Mouse (Mus musculus) embryonic facial prominence, embryonic 15.5 days (tissue): ENCODE results near the gene Adcy6. TPM values are rescaled to one million over a fixed set of nuclear protein-coding genes. Genes with fewer than 3 reads are reported as not detected.
A peak's percentile ranks its signal among the peaks of the same experiment; 100 is the strongest.

Experiments
- ATAC-seq: fragments of 200-750 bp; cut with Nextera tagmentation; 2 replicates; pipeline ENCODE4 v1.8.0; 2017; ENCODE audit warnings: low read depth, moderate TSS enrichment; ENCODE audit not compliant: insufficient number of reproducible peaks, low FRiP score, low TSS enrichment
- H3K27ac ChIP-seq: fragments of 300-500 bp; sonication (generic); replicated peaks from 2 replicates; pipeline ENCODE4 v1.5.1; 2015; ENCODE audit warnings: mild to moderate bottlenecking, inconsistent platforms
- H3K27me3 ChIP-seq: fragments of 300-500 bp; sonication (generic); 2 replicates; pipeline ENCODE4 v1.6.1; 2015; ENCODE audit warnings: inconsistent platforms
- H3K36me3 ChIP-seq: fragments of 300-500 bp; sonication (generic); 2 replicates; pipeline ENCODE4 v1.6.1; 2015; ENCODE audit warnings: mild to moderate bottlenecking, inconsistent platforms
- H3K4me1 ChIP-seq: fragments of 300-500 bp; sonication (generic); 2 replicates; pipeline ENCODE4 v1.6.1; 2015; ENCODE audit warnings: inconsistent platforms
- H3K4me2 ChIP-seq: fragments of 300-500 bp; sonication (generic); replicated peaks from 2 replicates; pipeline ENCODE4 v1.6.1; 2015; ENCODE audit warnings: mild to moderate bottlenecking, inconsistent platforms
- H3K4me3 ChIP-seq: fragments of 300-500 bp; sonication (generic); replicated peaks from 2 replicates; pipeline ENCODE4 v1.5.1; 2015; ENCODE audit warnings: mild to moderate bottlenecking, inconsistent platforms
- H3K9ac ChIP-seq: fragments of 300-500 bp; sonication (generic); 2 replicates; pipeline ENCODE4 v1.6.1; 2015; ENCODE audit warnings: inconsistent platforms
- H3K9me3 ChIP-seq: fragments of 300-500 bp; sonication (generic); replicated peaks from 2 replicates; pipeline ENCODE4 v1.6.1; 2016; ENCODE audit warnings: inconsistent platforms
- WGBS: fragments of 180-500 bp; shearing (Covaris S2); methylation state at CpG from one replicate; pipeline ENCODE4 v1.1.7; 2015; 5-methylcytosine and 5-hydroxymethylcytosine counted together
- polyA plus RNA-seq: library from polyadenylated mRNA; unstranded; fragments of >200 nt; fragmentation: Nextera tagmentation; extraction: Ambion mirVana; gene quantifications from 2 replicates; pipeline ENCODE4 v1.2.1, GENCODE M21; 2015

The Adcy6 gene
- 18.1 and 19.6 TPM in 2 replicates for polyA plus RNA-seq

- Histone ChIP-seq H3K9me3 (no peaks in the 10 kb centered on the region), H3K4me3 (peak within 1 kb of the TSS; percentile 70), H3K36me3 (peaks cover 4% of the 10 kb centered on the region; the same call in 1 of the 2 replicates), H3K27me3 (no peaks in the 10 kb centered on the region), H3K4me1 (peaks cover 28% of the 10 kb centered on the region), H3K9ac (peak within 1 kb of the TSS; percentile 62), H3K4me2 (peak within 1 kb of the TSS; percentile 90), H3K27ac (peak within 1 kb of the TSS; percentile 86)
- peak; percentile 85 for ATAC-seq
- under 1% methylated on average over 65 of the region's 75 CpGs for WGBS
These were observed at the start of gene Adcy6 for GRCm38 (mm10) chr15:98609331-98610130. Gene Adcy6, minus strand, starts transcription at chr15:98610076.

- no peak overlapping the region for H3K4me2 ChIP-seq
- no peak overlapping the region for H3K9ac ChIP-seq
- no peak for ATAC-seq
- no peak overlapping the region for H3K4me3 ChIP-seq
- no peak overlapping the region for H3K27ac ChIP-seq
- H3K27me3 ChIP-seq: no peaks in the 10 kb centered on the region
- H3K9me3 ChIP-seq: no peaks in the 10 kb centered on the region
- H3K36me3 ChIP-seq: peaks cover 73% of the 10 kb centered on the region
- 82% methylated on average over 15 of the region's 15 CpGs for WGBS
- H3K4me1 ChIP-seq: peaks cover 4% of the 10 kb centered on the region; the same call in 1 of the 2 replicates
These were observed 47.3 kb upstream of the Adcy6 start for GRCm38 (mm10) chr15:98656982-98657751.

- H3K4me3 ChIP-seq: no peak overlapping the region
- no peak overlapping the region for H3K4me2 ChIP-seq
- H3K36me3 ChIP-seq: peaks cover 98% of the 10 kb centered on the region
- H3K9ac ChIP-seq: no peak overlapping the region
- 92% methylated on average over 8 of the region's 8 CpGs for WGBS
- H3K27me3 ChIP-seq: no peaks in the 10 kb centered on the region
- no peaks in the 10 kb centered on the region for H3K4me1 ChIP-seq
- H3K9me3 ChIP-seq: no peaks in the 10 kb centered on the region
- no peak overlapping the region for H3K27ac ChIP-seq
- ATAC-seq: no peak
These were observed 42.3 kb upstream of the Adcy6 start for GRCm38 (mm10) chr15:98652174-98652573.

GRCm38 (mm10) chr15:98651431-98651830 lies 41.6 kb upstream of the Adcy6 start:
- no peaks in the 10 kb centered on the region for H3K9me3 ChIP-seq
- H3K27me3 ChIP-seq: no peaks in the 10 kb centered on the region
- H3K4me2 ChIP-seq: no peak overlapping the region
- no peak for ATAC-seq
- peaks cover 98% of the 10 kb centered on the region for H3K36me3 ChIP-seq
- H3K4me1 ChIP-seq: no peaks in the 10 kb centered on the region
- H3K27ac ChIP-seq: no peak overlapping the region
- H3K9ac ChIP-seq: no peak overlapping the region
- no peak overlapping the region for H3K4me3 ChIP-seq
- WGBS: 90% methylated on average over 15 of the region's 15 CpGs

- Histone ChIP-seq H3K27me3 (no peaks in the 10 kb centered on the region), H3K36me3 (peaks cover 98% of the 10 kb centered on the region), H3K27ac (no peak overlapping the region), H3K9ac (no peak overlapping the region), H3K4me3 (no peak overlapping the region), H3K9me3 (no peaks in the 10 kb centered on the region), H3K4me1 (no peaks in the 10 kb centered on the region), H3K4me2 (no peak overlapping the region)
- no peak for ATAC-seq
- WGBS: 90% methylated on average over 3 of the region's 3 CpGs
These were observed 38.2 kb upstream of the Adcy6 start for GRCm38 (mm10) chr15:98648071-98648470.

GRCm38 (mm10) chr15:98647308-98647707 lies 37.4 kb upstream of the Adcy6 start:
- H3K4me2 ChIP-seq: no peak overlapping the region
- no peak for ATAC-seq
- 94% methylated on average over 10 of the region's 10 CpGs for WGBS
- no peak overlapping the region for H3K9ac ChIP-seq
- H3K9me3 ChIP-seq: no peaks in the 10 kb centered on the region
- H3K4me3 ChIP-seq: no peak overlapping the region
- H3K4me1 ChIP-seq: no peaks in the 10 kb centered on the region
- peaks cover 98% of the 10 kb centered on the region for H3K36me3 ChIP-seq
- no peaks in the 10 kb centered on the region for H3K27me3 ChIP-seq
- H3K27ac ChIP-seq: no peak overlapping the region

GRCm38 (mm10) chr15:98646737-98647136 lies 36.9 kb upstream of the Adcy6 start:
- no peak overlapping the region for H3K27ac ChIP-seq
- H3K9me3 ChIP-seq: no peaks in the 10 kb centered on the region
- no peak overlapping the region for H3K4me3 ChIP-seq
- no peaks in the 10 kb centered on the region for H3K27me3 ChIP-seq
- no peak overlapping the region for H3K4me2 ChIP-seq
- 77% methylated on average over 8 of the region's 8 CpGs for WGBS
- no peak for ATAC-seq
- peaks cover 98% of the 10 kb centered on the region for H3K36me3 ChIP-seq
- H3K4me1 ChIP-seq: no peaks in the 10 kb centered on the region
- H3K9ac ChIP-seq: no peak overlapping the region

GRCm38 (mm10) chr15:98645057-98646026 lies 35.5 kb upstream of the Adcy6 start:
- Histone ChIP-seq H3K9ac (no peak overlapping the region), H3K4me1 (no peaks in the 10 kb centered on the region), H3K9me3 (no peaks in the 10 kb centered on the region), H3K4me2 (no peak overlapping the region), H3K27ac (no peak overlapping the region), H3K4me3 (no peak overlapping the region), H3K27me3 (no peaks in the 10 kb centered on the region), H3K36me3 (peaks cover 96% of the 10 kb centered on the region)
- ATAC-seq: no peak
- 84% methylated on average over 24 of the region's 24 CpGs for WGBS

GRCm38 (mm10) chr15:98644406-98644805 lies 34.5 kb upstream of the Adcy6 start:
- H3K9ac ChIP-seq: no peak overlapping the region
- H3K9me3 ChIP-seq: no peaks in the 10 kb centered on the region
- no peak overlapping the region for H3K4me3 ChIP-seq
- no peak overlapping the region for H3K4me2 ChIP-seq
- no peaks in the 10 kb centered on the region for H3K27me3 ChIP-seq
- no peak overlapping the region for H3K27ac ChIP-seq
- ATAC-seq: no peak
- H3K36me3 ChIP-seq: peaks cover 96% of the 10 kb centered on the region
- H3K4me1 ChIP-seq: no peaks in the 10 kb centered on the region
- 89% methylated on average over 12 of the region's 12 CpGs for WGBS

- ATAC-seq: no peak
- no peak overlapping the region for H3K27ac ChIP-seq
These were observed 30.3 kb upstream of the Adcy6 start for GRCm38 (mm10) chr15:98640157-98640556.

More at GRCm38 (mm10) chr15:98640157-98640556, 30.3 kb upstream of the Adcy6 start:
- no peaks in the 10 kb centered on the region for H3K27me3 ChIP-seq
- peaks cover 57% of the 10 kb centered on the region for H3K36me3 ChIP-seq
- H3K4me2 ChIP-seq: no peak overlapping the region
- no peak overlapping the region for H3K9ac ChIP-seq
- H3K4me1 ChIP-seq: peaks cover 21% of the 10 kb centered on the region
- H3K4me3 ChIP-seq: no peak overlapping the region
- no peaks in the 10 kb centered on the region for H3K9me3 ChIP-seq
- WGBS: 36% methylated on average over 8 of the region's 8 CpGs
